Mouse (Mus musculus) midbrain, postnatal 0 days (tissue): ENCODE results near the gene Shc3. TPM values are rescaled to one million over a fixed set of nuclear protein-coding genes. Genes with fewer than 3 reads are reported as not detected.
A peak's percentile ranks its signal among the peaks of the same experiment; 100 is the strongest.

Source experiments
- ATAC-seq: fragments of 200-750 bp; cut with Nextera tagmentation; 2 replicates; pipeline ENCODE4 v1.8.0; 2017; ENCODE audit warnings: moderate number of reproducible peaks, mild to moderate bottlenecking, moderate TSS enrichment, moderate library complexity; ENCODE audit not compliant: low FRiP score
- DNase-seq: peaks from one replicate; pipeline ENCODE4 v3.0.0-alpha.2; 2015; ENCODE audit warnings: low spot score
- H3K27ac ChIP-seq: fragments of 300-500 bp; sonication (generic); 2 replicates; pipeline ENCODE4 v1.5.1; 2014; ENCODE audit warnings: low read depth, mild to moderate bottlenecking, low read length, mixed read lengths
- H3K27me3 ChIP-seq: fragments of 300-500 bp; sonication (generic); 2 replicates; pipeline ENCODE4 v1.6.1; 2014; ENCODE audit warnings: low read length, control low read depth, mixed read lengths; ENCODE audit not compliant: insufficient read depth
- H3K36me3 ChIP-seq: fragments of 300-500 bp; sonication (generic); 2 replicates; pipeline ENCODE4 v1.6.1; 2014; ENCODE audit warnings: low read length, control low read depth, mixed read lengths; ENCODE audit not compliant: insufficient read depth
- H3K4me1 ChIP-seq: fragments of 300-500 bp; sonication (generic); 2 replicates; pipeline ENCODE4 v1.6.1; 2014; ENCODE audit warnings: mild to moderate bottlenecking, control low read depth, antibody characterized with exemption, low read length, mixed read lengths; ENCODE audit not compliant: insufficient read depth
- H3K4me2 ChIP-seq: fragments of 300-500 bp; sonication (generic); 2 replicates; pipeline ENCODE4 v1.6.1; 2014; ENCODE audit warnings: low read depth, mild to moderate bottlenecking, low read length, mixed read lengths; ENCODE audit not compliant: poor library complexity, severe bottlenecking
- H3K4me3 ChIP-seq: fragments of 300-500 bp; sonication (generic); 2 replicates; pipeline ENCODE4 v1.5.1; 2014; ENCODE audit warnings: low read depth, mild to moderate bottlenecking, low read length, moderate library complexity
- H3K9ac ChIP-seq: fragments of 300-500 bp; sonication (generic); replicated peaks from 2 replicates; pipeline ENCODE4 v1.6.1; 2014; ENCODE audit warnings: mild to moderate bottlenecking, low read length, moderate library complexity, mixed read lengths; ENCODE audit not compliant: poor library complexity, severe bottlenecking
- H3K9me3 ChIP-seq: fragments of 300-500 bp; sonication (generic); 2 replicates; pipeline ENCODE4 v1.6.1; 2016; ENCODE audit warnings: low read length, control low read depth
- CTCF ChIP-seq: IDR thresholded peaks from 2 replicates; pipeline ENCODE4 v1.5.1; 2016; ENCODE audit warnings: antibody characterized with exemption, mild to moderate bottlenecking
- WGBS: fragments of 180-500 bp; shearing (Covaris S2); extraction: QIAGEN DNeasy Blood & Tissue Kit; methylation state at CpG from one replicate; pipeline ENCODE4 v1.1.7; 2014; 5-methylcytosine and 5-hydroxymethylcytosine counted together
- polyA plus RNA-seq: library from polyadenylated mRNA; unstranded; fragments of >200 nt; fragmentation: Nextera tagmentation; extraction: Ambion mirVana; gene quantifications from 2 replicates; pipeline ENCODE4 v1.2.1, GENCODE M21; 2015
- total RNA-seq: library from RNA; depleted of rRNA; stranded (reverse); fragments of >200 nt; gene quantifications from 2 replicates; pipeline ENCODE4 v1.2.3, GENCODE M21; 2014

Gene Shc3
- total and polyA plus RNA-seq, 2 experiments from 2014 or later = 10.4 to 119 TPM

- ATAC-seq (no peak), DNase-seq (no peak)
- no peaks in the 10 kb centered on the region for H3K9me3 ChIP-seq
- no peak overlapping the region for H3K27ac ChIP-seq
- H3K36me3 ChIP-seq = 0 out of 2 replicates have a peak, but pooled peaks cover 3% of the 10 kb centered on the region
- H3K4me2 ChIP-seq = no peak overlapping the region
- H3K9ac ChIP-seq = no peak overlapping the region
- no peak overlapping the region for H3K4me3 ChIP-seq
- TF ChIP-seq CTCF = no peak
- whole genome bisulfite sequencing = 84% methylated on average over 10 of the region's 10 CpGs
- no peaks in the 10 kb centered on the region for H3K27me3 ChIP-seq
- H3K4me1 ChIP-seq = no peaks in the 10 kb centered on the region
Observed at GRCm38 (mm10) chr13:51476991-51477390, 92.2 kb downstream of the Shc3 start.

- no peaks in the 10 kb centered on the region for H3K4me1 ChIP-seq
- no peak for TF ChIP-seq CTCF
- H3K36me3 ChIP-seq = no peaks in the 10 kb centered on the region
- WGBS = 80% methylated on average over 17 of the region's 17 CpGs
- H3K9ac ChIP-seq = no peak overlapping the region
- H3K4me3 ChIP-seq = no peak overlapping the region
- DNase-seq (no peak), ATAC-seq (no peak)
- H3K4me2 ChIP-seq = no peak overlapping the region
- no peaks in the 10 kb centered on the region for H3K9me3 ChIP-seq
- H3K27ac ChIP-seq = no peak overlapping the region
- H3K27me3 ChIP-seq = no peaks in the 10 kb centered on the region
Observed at GRCm38 (mm10) chr13:51468697-51469250, 100.4 kb downstream of the Shc3 start.

- Histone ChIP-seq H3K4me3 (no peak overlapping the region), H3K9me3 (no peaks in the 10 kb centered on the region), H3K36me3 (no peaks in the 10 kb centered on the region), H3K9ac (no peak overlapping the region), H3K4me2 (no peak overlapping the region), H3K27me3 (no peaks in the 10 kb centered on the region), H3K27ac (no peak overlapping the region), H3K4me1 (no peaks in the 10 kb centered on the region)
- WGBS = 71% methylated on average over 14 of the region's 14 CpGs
- TF ChIP-seq CTCF = no peak
- ATAC-seq (no peak), DNase-seq (peak; percentile 28)
Observed at GRCm38 (mm10) chr13:51466117-51466841, 102.9 kb downstream of the Shc3 start.

GRCm38 (mm10) chr13:51464294-51464693, 104.9 kb downstream of the Shc3 start:
- no peaks in the 10 kb centered on the region for H3K27me3 ChIP-seq
- ATAC-seq (no peak), DNase-seq (no peak)
- H3K9ac ChIP-seq = no peak overlapping the region
- TF ChIP-seq CTCF = no peak
- no peak overlapping the region for H3K4me3 ChIP-seq
- no peaks in the 10 kb centered on the region for H3K36me3 ChIP-seq
- H3K4me2 ChIP-seq = no peak overlapping the region
- H3K27ac ChIP-seq = no peak overlapping the region
- no peaks in the 10 kb centered on the region for H3K9me3 ChIP-seq
- no peaks in the 10 kb centered on the region for H3K4me1 ChIP-seq
- WGBS = 66% methylated on average over 4 of the region's 4 CpGs

- ATAC-seq = no peak
- Histone ChIP-seq H3K27me3 (no peaks in the 10 kb centered on the region), H3K9me3 (no peaks in the 10 kb centered on the region), H3K4me3 (no peak overlapping the region), H3K27ac (no peak overlapping the region), H3K9ac (no peak overlapping the region), H3K36me3 (no peaks in the 10 kb centered on the region), H3K4me2 (no peak overlapping the region), H3K4me1 (no peaks in the 10 kb centered on the region)
- WGBS = 58% methylated on average over 4 of the region's 4 CpGs
- TF ChIP-seq CTCF = no peak
- DNase-seq = no peak
Observed at GRCm38 (mm10) chr13:51456190-51456878, 112.9 kb downstream of the Shc3 start.

- WGBS = 84% methylated on average over 4 of the region's 4 CpGs
Observed at GRCm38 (mm10) chr13:51446550-51446949, 122.7 kb downstream of the Shc3 start.

More at GRCm38 (mm10) chr13:51446550-51446949, 122.7 kb downstream of the Shc3 start:
- H3K9ac ChIP-seq = no peak overlapping the region
- no peaks in the 10 kb centered on the region for H3K27me3 ChIP-seq
- DNase-seq (no peak), ATAC-seq (no peak)
- no peak overlapping the region for H3K4me3 ChIP-seq
- peaks cover 3% of the 10 kb centered on the region; the same call in 1 of the 2 replicates for H3K36me3 ChIP-seq
- no peak overlapping the region for H3K4me2 ChIP-seq
- TF ChIP-seq CTCF = no peak
- H3K9me3 ChIP-seq = no peaks in the 10 kb centered on the region
- H3K27ac ChIP-seq = no peak overlapping the region
- no peaks in the 10 kb centered on the region for H3K4me1 ChIP-seq
